Mouse (Mus musculus) kidney, postnatal 36 days (tissue): ENCODE measurements around the gene Ssr1.

Source experiments
- DNase-seq, 2 experiments: peaks; one replicate each; pipeline ENCODE4 v3.0.0; 2021 to 2022; ENCODE audit warnings: mixed read lengths in 2 of 2

Ssr1 gene

DNA sequence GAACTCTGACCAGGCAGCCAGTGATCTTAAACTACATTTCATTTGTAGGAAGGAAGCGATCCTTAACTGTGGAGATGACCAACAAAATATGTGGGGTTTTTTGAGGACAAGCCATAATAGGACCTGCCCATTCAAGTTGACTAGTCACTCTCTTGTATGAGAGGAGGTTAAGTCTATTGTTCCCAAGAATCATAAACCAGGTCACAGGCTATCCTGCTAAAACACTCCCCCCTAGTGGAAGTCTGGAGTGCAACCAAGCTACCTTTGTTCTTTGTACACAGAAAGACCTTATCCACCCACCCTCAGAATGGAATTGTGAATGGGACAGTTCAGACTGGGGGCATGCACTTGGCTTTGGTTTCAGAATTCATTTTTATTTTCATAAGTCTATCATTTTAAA lies 49.7 kb downstream of the Ssr1 start:
- DNase-seq: peak; percentile 65 to 77

DNA sequence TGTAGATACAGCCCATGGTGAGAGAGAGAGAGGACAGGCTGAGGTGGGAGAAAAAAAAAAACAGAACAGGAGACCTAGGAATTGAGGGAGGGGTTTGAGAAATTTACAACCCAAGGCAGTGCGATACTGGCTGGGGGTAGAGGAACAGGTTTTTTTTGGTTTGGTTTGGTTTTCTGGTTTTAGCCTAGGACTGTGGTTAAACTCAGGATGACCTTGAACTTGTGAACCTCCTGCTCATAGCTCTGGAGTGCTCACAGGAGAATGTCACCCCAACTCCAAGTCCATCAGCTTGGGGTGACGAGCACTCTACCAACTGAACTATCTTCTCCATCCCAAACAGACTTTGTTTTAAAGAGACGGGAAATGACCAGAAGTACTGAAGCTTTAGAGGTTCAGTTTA lies 50.6 kb downstream of the Ssr1 start:
- DNase-seq: no peak

DNA sequence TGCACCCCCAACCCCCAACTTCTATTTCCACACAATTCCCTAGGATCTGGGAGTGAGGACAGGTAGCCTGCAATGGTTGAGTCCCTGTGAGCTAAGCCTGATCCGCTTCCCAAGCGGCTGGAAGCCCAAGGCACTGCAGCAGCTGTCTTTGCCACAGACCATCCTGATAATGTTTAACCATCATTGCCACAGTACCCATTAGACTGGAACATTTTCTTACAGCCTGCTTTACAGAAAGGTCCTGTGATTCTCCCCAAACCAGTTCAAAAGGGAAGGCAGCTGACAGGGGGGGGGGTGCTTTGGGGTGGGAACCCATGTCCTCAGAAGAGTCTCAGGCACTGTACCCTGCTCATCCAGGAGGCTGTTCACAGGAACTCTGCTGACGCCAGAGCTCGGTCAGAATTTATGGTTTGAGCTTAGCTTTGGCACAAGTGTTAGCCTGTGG lies 51.1 kb downstream of the Ssr1 start:
- peak; percentile 61 to 83 for DNase-seq

DNA sequence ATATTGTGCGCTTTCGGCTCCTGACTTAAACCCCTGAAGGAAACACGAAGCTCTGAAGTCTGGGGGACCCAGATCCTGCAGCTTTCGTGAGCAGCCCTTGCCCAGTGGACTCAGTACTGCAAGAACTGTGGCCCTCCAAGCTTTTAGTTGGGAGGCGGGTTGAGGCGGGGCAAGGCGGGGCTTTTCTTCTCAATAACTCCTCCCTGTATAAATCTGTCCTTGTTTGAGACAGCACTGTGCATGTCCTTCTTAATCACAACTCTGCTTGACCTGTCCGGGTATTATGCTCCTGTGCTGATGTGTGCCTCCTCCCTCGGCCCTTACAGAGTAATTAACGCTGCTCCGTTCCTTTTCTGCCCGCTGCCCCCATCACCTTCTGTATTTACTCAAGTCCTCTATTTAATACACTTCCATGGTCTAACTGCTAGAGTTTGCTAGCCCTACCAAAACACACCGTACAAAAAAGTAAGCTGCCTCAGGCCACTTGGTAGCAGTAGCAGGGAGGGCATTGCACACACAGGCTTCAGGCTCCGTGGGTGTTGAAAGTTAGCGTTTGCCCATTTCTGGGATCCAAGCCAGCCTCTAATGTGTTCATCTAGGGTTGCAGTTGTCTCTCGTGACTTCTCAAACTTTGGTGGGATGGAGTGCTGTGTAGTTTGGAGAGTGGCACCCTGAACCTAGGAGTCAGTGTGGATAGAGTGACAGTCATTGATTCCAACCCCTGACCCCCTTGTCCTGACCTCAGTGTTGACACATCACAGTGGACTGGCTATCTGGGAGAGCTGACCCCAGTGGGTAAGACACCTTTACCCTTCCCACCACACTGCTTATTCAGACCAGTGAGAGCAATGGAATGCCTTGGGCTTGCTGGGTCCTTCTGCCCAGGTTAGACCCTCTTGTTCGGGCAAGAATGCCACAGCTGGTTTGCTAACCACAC lies 51.8 kb downstream of the Ssr1 start:
- DNase-seq: peak; percentile 69 to 78

- DNase-seq: peak in 1 of 2 experiments; percentile 53
Measured at GRCm38 (mm10) chr13:37941138-37941645, 52.8 kb downstream of the Ssr1 start.

- DNase-seq: no peak
Measured at GRCm38 (mm10) chr13:37940649-37941048, 53.4 kb downstream of the Ssr1 start.

- peak; percentile 67 to 76 for DNase-seq
Measured at GRCm38 (mm10) chr13:37940167-37940566, 53.9 kb downstream of the Ssr1 start.

DNA sequence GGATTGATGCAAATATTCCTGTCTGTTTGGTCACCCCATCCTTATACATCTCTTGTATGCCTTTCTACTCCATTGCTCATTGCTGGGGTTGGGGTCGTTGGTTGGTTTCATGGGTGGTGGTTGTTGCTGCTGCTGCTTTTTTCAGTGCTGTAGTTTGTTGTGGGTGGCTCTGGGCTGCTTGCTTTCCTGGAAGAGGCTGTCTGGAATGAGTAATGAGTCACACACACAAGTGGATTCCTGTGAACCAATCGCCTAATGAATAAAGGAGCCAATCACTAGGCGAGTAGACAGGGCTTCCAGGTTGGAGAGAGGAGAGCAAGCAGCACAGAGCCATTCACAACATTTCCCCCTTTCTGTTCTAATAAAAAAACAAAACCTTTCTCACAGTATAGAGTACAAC lies 57.7 kb downstream of the Ssr1 start:
- no peak for DNase-seq

DNA sequence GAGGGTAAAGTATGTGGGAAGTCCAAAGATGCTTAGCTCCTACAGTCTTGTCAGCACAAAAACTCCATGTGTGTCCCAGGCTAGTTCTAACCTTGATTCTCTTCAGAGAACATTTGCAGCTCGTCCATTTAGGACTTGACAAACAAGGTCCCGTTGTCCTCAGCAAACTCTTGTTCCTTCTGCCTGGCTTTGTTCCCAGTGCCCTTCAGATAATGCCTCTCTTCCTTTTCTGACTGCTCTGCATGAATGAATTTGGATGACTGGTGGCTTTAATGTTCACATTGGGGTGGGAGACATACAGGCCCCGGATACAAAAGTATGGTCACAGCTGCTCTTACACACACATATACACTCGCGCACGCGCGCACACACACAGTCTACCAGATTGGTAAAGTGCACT lies 59.1 kb downstream of the Ssr1 start:
- DNase-seq: peak in 1 of 2 experiments; percentile 64

DNA sequence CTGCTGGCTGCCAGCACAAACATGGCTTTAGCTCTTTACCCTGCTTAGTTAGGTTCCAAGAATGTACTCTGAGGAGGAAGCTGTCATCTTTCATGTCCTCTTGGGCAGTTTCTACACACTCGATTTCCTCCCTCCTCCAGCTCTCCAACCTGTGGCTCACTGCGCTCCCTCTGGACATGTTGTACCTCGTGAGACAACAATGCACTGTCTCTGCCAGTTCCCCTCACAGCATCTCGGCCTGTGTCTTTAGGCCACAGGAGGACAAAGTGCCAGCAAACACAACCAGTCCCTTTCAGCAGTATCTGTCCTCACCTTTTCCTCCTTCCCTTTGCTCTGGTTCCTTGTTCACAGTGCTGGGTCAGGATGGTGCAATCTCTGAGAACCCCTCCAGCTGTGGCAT lies 59.9 kb downstream of the Ssr1 start:
- no peak for DNase-seq

GRCm38 (mm10) chr13:37931210-37931922 lies 62.7 kb downstream of the Ssr1 start:
- DNase-seq: peak in 1 of 2 experiments; percentile 71

GRCm38 (mm10) chr13:37930621-37931020 lies 63.4 kb downstream of the Ssr1 start:
- DNase-seq: no peak

DNA sequence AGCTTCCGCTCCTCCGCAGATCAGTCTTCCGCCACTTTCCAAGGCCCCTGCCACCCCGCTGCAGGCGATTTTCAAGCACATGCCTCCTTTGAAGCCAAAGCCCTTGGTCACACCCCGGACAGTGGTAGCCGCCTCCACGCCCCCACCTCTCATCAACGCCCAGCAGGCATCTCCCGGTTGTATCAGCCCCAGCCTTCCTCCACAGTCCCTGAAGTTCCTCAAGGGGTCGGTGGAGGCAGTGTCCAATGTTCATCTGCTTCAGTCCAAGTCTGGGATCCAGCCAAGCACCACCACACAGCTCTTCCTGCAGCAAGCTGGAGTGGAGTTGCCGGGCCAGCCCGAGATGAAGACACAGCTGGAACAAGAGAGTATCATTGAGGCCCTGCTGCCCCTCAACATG lies 63.9 kb downstream of the Ssr1 start:
- peak in 1 of 2 experiments; percentile 29 for DNase-seq

- DNase-seq: no peak
Measured at GRCm38 (mm10) chr13:37929532-37929931, 64.5 kb downstream of the Ssr1 start.

- DNase-seq: no peak
Measured at GRCm38 (mm10) chr13:37926394-37926793, 67.6 kb downstream of the Ssr1 start.

- no peak for DNase-seq
Measured at GRCm38 (mm10) chr13:37924461-37924948, 69.5 kb downstream of the Ssr1 start.

DNA sequence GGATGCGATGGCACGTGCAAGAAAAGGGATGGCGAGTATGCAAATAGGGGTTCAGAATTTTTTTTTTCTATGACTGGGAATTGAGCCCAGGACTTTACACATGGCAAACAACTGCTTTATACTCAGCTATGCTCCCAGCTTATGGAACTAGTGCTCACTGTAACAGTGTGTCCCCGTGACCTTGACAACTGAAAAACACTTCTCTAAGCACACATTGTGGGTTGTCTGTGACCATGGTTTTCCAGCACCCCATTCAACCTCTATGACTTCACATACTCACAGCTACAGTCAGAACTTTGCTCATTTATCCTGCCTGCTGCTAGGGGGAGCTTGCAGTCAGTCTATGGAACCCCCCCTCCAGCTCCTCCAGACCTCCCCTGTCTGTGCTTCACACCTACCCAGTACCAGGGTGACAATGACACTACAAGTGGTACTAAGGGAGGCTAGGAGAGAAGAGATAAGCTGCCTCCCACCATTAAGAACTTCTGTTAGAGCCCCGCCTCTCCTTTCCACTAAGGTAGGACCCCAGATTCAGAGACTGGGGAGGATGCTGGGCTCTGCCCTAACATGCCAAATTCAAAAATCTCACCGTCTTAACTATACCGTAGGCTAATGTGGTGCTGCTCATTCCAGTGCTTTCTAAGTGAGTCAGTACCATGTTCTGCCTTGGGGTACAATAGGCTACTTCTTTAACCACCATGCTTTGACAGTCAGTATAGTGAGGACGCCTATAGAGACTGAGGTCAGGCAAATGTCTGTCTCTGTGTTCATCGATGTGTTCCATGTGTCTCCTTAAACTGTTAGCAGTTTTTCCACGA lies 70.2 kb downstream of the Ssr1 start:
- no peak for DNase-seq

DNA sequence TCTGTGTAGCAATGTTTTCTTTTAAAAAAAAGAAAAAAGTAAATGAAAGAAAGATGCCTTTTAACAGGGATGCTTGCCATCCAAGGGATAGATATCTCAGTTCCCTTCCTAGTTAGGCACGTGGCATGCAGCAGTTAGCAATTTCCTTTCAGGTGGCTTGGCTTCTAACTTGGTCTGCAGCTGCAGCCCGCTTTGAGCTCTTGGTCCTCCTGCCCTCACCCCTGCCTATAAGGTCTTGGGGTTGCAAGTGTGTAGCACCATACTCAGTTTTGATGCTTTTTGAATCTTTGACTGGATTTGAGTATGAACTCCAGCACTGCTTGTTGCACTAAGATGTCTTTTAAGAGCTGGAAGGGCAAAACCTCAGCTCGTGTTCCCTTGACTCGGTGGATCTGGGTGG lies 70.9 kb downstream of the Ssr1 start:
- DNase-seq: no peak

GRCm38 (mm10) chr13:37920727-37921126 lies 73.3 kb downstream of the Ssr1 start:
- DNase-seq: no peak

DNA sequence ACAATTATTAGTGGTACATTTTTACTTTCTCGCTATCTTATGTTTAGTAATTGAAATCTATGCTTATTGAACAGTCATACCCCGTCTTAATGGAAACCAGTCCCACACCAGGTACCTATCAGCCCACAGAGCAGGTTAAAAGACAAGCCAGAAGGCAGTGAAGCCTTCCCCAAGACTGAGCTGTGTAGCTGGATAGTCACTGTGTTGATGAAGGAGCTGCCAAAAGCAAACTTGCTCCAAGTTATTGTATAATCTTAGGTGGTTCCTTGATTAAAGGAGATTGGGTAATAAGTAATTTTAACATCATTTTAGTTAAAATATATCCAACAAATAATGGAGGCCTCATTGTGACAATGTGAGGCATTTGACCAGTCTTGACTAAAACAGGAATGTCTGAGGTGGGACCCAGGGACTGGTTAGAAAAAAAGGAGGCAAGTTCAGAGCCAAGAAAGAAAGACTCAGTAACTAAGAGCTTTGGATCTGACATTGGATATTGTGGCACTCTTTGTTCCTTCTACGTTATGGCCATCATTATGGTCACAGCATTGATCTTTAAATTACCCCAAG lies 74.2 kb downstream of the Ssr1 start:
- peak; percentile 61 to 83 for DNase-seq

DNA sequence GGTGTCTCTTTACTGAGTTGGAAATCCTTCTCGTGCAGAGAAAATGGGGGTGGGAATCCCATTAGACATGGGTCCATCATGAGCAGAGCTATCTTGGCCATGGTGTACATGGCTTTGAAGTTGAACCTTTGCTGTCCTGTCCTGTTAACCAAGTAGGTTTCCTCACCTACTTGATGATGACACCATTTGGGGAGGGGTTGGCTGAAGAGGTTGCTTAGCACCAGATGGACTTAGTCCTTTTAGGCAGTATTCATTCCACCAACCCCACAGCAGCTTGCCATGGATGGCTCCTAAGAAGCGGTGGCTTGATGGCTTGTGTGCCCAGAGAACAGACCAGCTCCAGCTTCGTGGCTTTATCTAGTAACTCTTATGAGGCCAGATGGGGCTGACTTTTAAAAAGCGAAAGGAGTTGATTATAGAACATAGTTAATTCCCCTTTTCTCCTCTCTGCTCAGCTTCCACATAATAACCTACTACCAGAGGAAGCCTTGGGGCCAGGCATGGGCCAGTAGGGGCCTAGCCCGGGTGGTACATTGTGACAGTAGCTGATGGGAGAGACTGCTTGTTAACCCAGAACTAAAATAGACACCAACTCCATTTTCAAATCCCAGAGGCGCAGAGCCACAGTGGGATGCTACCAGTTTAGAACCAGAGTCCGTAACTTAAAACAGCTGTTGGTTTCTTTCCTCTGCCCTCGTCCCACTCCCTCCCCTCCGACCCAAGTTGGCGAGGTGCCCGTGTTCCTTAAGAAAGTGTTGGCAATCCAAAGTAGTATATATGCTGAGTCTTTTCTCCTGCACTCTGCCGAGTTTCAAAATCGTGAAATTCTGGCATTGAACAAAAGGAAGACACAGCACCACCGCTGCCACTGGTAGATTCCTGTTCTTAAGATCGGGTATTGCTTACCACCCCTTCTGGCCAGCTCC lies 75.4 kb downstream of the Ssr1 start:
- DNase-seq: peak; percentile 62 to 76
